Mouse (Mus musculus): ENCODE measurements around the gene Cck. TPM values are rescaled to one million over a fixed set of nuclear protein-coding genes. Genes with fewer than 3 reads are reported as not detected.

The Cck gene
- polyA plus RNA-seq (2015; fragmentation: Nextera tagmentation; extraction: Ambion mirVana), result 0.62 and 0.75 TPM in 2 replicates

GRCm38 (mm10) chr9:121495529-121495928, at the start of gene Cck:
Cck (minus strand) TSS chr9:121495694.
- Histone ChIP-seq H3K27me3 (replicated peaks) (peaks cover 71% of the 10 kb centered on the region), H3K4me3 (peak within 1 kb of the TSS; percentile 44), H3K27ac (replicated peaks) (no peak within 1 kb of the TSS), H3K4me2 (peak within 1 kb of the TSS; percentile 65), H3K36me3 (no peaks in the 10 kb centered on the region), H3K9ac (no peak within 1 kb of the TSS), H3K9me3 (no peaks in the 10 kb centered on the region), H3K4me1 (peaks cover 20% of the 10 kb centered on the region)
- 2% methylated on average over 12 of the region's 12 CpGs for WGBS
- ATAC-seq (ENCODE audit: extremely low read depth, insufficient number of reproducible peaks, low FRiP score, low TSS enrichment), result no peak

GRCm38 (mm10) chr9:121541530-121541929, 46.0 kb upstream of the Cck start:
- no peak for ATAC-seq (ENCODE audit: extremely low read depth, insufficient number of reproducible peaks, low FRiP score, low TSS enrichment)
- Histone ChIP-seq H3K9ac (no peak overlapping the region), H3K4me3 (no peak overlapping the region), H3K4me1 (no peaks in the 10 kb centered on the region), H3K4me2 (no peak overlapping the region), H3K36me3 (no peaks in the 10 kb centered on the region), H3K27ac (replicated peaks) (no peak overlapping the region), H3K9me3 (peaks cover 7% of the 10 kb centered on the region), H3K27me3 (replicated peaks) (no peaks in the 10 kb centered on the region)

GRCm38 (mm10) chr9:121532626-121533025, 37.1 kb upstream of the Cck start:
- no peaks in the 10 kb centered on the region for H3K36me3 ChIP-seq
- H3K9ac ChIP-seq, result no peak overlapping the region
- no peak for ATAC-seq (ENCODE audit: extremely low read depth, insufficient number of reproducible peaks, low FRiP score, low TSS enrichment)
- H3K4me2 ChIP-seq, result no peak overlapping the region
- no peak overlapping the region for H3K4me3 ChIP-seq
- no peaks in the 10 kb centered on the region for H3K27me3 ChIP-seq (replicated peaks)
- H3K27ac ChIP-seq (replicated peaks), result no peak overlapping the region
- H3K4me1 ChIP-seq, result no peaks in the 10 kb centered on the region
- 81% methylated on average over 9 of the region's 9 CpGs for WGBS
- peaks cover 20% of the 10 kb centered on the region for H3K9me3 ChIP-seq

GRCm38 (mm10) chr9:121528605-121529357, 33.3 kb upstream of the Cck start:
- peaks cover 5% of the 10 kb centered on the region; the same call in 1 of the 2 replicates for H3K9me3 ChIP-seq
- H3K27me3 ChIP-seq (replicated peaks), result no peaks in the 10 kb centered on the region
- no peak overlapping the region for H3K4me2 ChIP-seq
- no peak overlapping the region for H3K27ac ChIP-seq (replicated peaks)
- WGBS, result 57% methylated on average over 8 of the region's 8 CpGs
- ATAC-seq (ENCODE audit: extremely low read depth, insufficient number of reproducible peaks, low FRiP score, low TSS enrichment), result no peak
- no peak overlapping the region for H3K9ac ChIP-seq
- no peaks in the 10 kb centered on the region for H3K36me3 ChIP-seq
- no peaks in the 10 kb centered on the region for H3K4me1 ChIP-seq
- no peak overlapping the region for H3K4me3 ChIP-seq

- H3K27me3 ChIP-seq (replicated peaks), result peaks cover 3% of the 10 kb centered on the region; the same call in 1 of the 2 replicates
- H3K36me3 ChIP-seq, result no peaks in the 10 kb centered on the region
- peaks cover 5% of the 10 kb centered on the region; the same call in 1 of the 2 replicates for H3K9me3 ChIP-seq
- no peak overlapping the region for H3K27ac ChIP-seq (replicated peaks)
- no peaks in the 10 kb centered on the region for H3K4me1 ChIP-seq
- H3K9ac ChIP-seq, result no peak overlapping the region
- no peak overlapping the region for H3K4me3 ChIP-seq
- no peak for ATAC-seq (ENCODE audit: extremely low read depth, insufficient number of reproducible peaks, low FRiP score, low TSS enrichment)
- H3K4me2 ChIP-seq, result no peak overlapping the region
- 82% methylated on average over 6 of the region's 6 CpGs for WGBS
Measured at GRCm38 (mm10) chr9:121526171-121526570, 30.7 kb upstream of the Cck start.

GRCm38 (mm10) chr9:121520047-121520446, 24.6 kb upstream of the Cck start:
- no peak for ATAC-seq (ENCODE audit: extremely low read depth, insufficient number of reproducible peaks, low FRiP score, low TSS enrichment)
- no peaks in the 10 kb centered on the region for H3K9me3 ChIP-seq
- H3K9ac ChIP-seq, result no peak overlapping the region
- no peak overlapping the region for H3K4me2 ChIP-seq
- H3K27ac ChIP-seq (replicated peaks), result no peak overlapping the region
- peaks cover 9% of the 10 kb centered on the region; the same call in 1 of the 2 replicates for H3K27me3 ChIP-seq (replicated peaks)
- no peaks in the 10 kb centered on the region for H3K36me3 ChIP-seq
- 0 out of 2 replicates have a peak, but pooled peaks cover 5% of the 10 kb centered on the region for H3K4me1 ChIP-seq
- 60% methylated on average over 5 of the region's 5 CpGs for WGBS
- H3K4me3 ChIP-seq, result no peak overlapping the region

GRCm38 (mm10) chr9:121514462-121514861, 19.0 kb upstream of the Cck start:
- no peak for ATAC-seq (ENCODE audit: extremely low read depth, insufficient number of reproducible peaks, low FRiP score, low TSS enrichment)
- no peak overlapping the region for H3K4me2 ChIP-seq
- H3K27ac ChIP-seq (replicated peaks), result no peak overlapping the region
- 75% methylated on average over 5 of the region's 5 CpGs for WGBS
- no peaks in the 10 kb centered on the region for H3K9me3 ChIP-seq
- no peaks in the 10 kb centered on the region for H3K27me3 ChIP-seq (replicated peaks)
- H3K36me3 ChIP-seq, result no peaks in the 10 kb centered on the region
- no peak overlapping the region for H3K4me3 ChIP-seq
- 0 out of 2 replicates have a peak, but pooled peaks cover 5% of the 10 kb centered on the region for H3K4me1 ChIP-seq
- no peak overlapping the region for H3K9ac ChIP-seq

- Histone ChIP-seq H3K4me2 (no peak overlapping the region), H3K27me3 (replicated peaks) (0 out of 2 replicates have a peak, but pooled peaks cover 2% of the 10 kb centered on the region), H3K9ac (no peak overlapping the region), H3K4me1 (no peaks in the 10 kb centered on the region), H3K9me3 (no peaks in the 10 kb centered on the region), H3K27ac (replicated peaks) (no peak overlapping the region), H3K36me3 (no peaks in the 10 kb centered on the region), H3K4me3 (no peak overlapping the region)
- WGBS, result 75% methylated on average over 4 of the region's 4 CpGs
- no peak for ATAC-seq (ENCODE audit: extremely low read depth, insufficient number of reproducible peaks, low FRiP score, low TSS enrichment)
Measured at GRCm38 (mm10) chr9:121511911-121512310, 16.4 kb upstream of the Cck start.

GRCm38 (mm10) chr9:121506478-121507180, 11.1 kb upstream of the Cck start:
- Histone ChIP-seq H3K4me2 (no peak overlapping the region), H3K9ac (no peak overlapping the region), H3K27me3 (replicated peaks) (peaks cover 10% of the 10 kb centered on the region; the same call in 1 of the 2 replicates), H3K9me3 (no peaks in the 10 kb centered on the region), H3K36me3 (no peaks in the 10 kb centered on the region), H3K4me3 (no peak overlapping the region), H3K4me1 (no peaks in the 10 kb centered on the region), H3K27ac (replicated peaks) (no peak overlapping the region)
- ATAC-seq (ENCODE audit: extremely low read depth, insufficient number of reproducible peaks, low FRiP score, low TSS enrichment), result no peak
- WGBS, result 54% methylated on average over 8 of the region's 8 CpGs

- Histone ChIP-seq H3K4me1 (no peaks in the 10 kb centered on the region), H3K27me3 (replicated peaks) (peaks cover 10% of the 10 kb centered on the region; the same call in 1 of the 2 replicates), H3K9me3 (no peaks in the 10 kb centered on the region), H3K36me3 (no peaks in the 10 kb centered on the region), H3K9ac (no peak overlapping the region), H3K27ac (replicated peaks) (no peak overlapping the region), H3K4me2 (no peak overlapping the region), H3K4me3 (no peak overlapping the region)
- 85% methylated on average over 8 of the region's 8 CpGs for WGBS
- ATAC-seq (ENCODE audit: extremely low read depth, insufficient number of reproducible peaks, low FRiP score, low TSS enrichment), result no peak
Measured at GRCm38 (mm10) chr9:121505346-121505745, 9.9 kb upstream of the Cck start.

- Histone ChIP-seq H3K4me2 (peak overlapping the region; percentile 46; the same call in 1 of the 2 replicates), H3K9me3 (no peaks in the 10 kb centered on the region), H3K27ac (replicated peaks) (no peak overlapping the region), H3K27me3 (replicated peaks) (peaks cover 70% of the 10 kb centered on the region), H3K4me1 (peaks cover 20% of the 10 kb centered on the region), H3K9ac (no peak overlapping the region), H3K36me3 (no peaks in the 10 kb centered on the region), H3K4me3 (no peak overlapping the region)
- ATAC-seq (ENCODE audit: extremely low read depth, insufficient number of reproducible peaks, low FRiP score, low TSS enrichment), result no peak
- 21% methylated on average over 10 of the region's 10 CpGs for WGBS
Measured at GRCm38 (mm10) chr9:121496102-121496501, 608 bp upstream of the Cck start.
